Mouse (Mus musculus) ovary, postnatal 14 days (tissue): ENCODE results near the gene Gm7544.
A peak's percentile ranks its signal among the peaks of the same experiment; 100 is the strongest.
"Not testable (repeated sequence)": the region's sequence is repeated elsewhere in the genome, so short reads cannot be mapped to it uniquely, and the experiment has no call there.

Experiments used
- DNase-seq: peaks from one replicate; pipeline ENCODE4 v3.0.0; 2022; ENCODE audit warnings: low spot score

The Gm7544 gene

DNA sequence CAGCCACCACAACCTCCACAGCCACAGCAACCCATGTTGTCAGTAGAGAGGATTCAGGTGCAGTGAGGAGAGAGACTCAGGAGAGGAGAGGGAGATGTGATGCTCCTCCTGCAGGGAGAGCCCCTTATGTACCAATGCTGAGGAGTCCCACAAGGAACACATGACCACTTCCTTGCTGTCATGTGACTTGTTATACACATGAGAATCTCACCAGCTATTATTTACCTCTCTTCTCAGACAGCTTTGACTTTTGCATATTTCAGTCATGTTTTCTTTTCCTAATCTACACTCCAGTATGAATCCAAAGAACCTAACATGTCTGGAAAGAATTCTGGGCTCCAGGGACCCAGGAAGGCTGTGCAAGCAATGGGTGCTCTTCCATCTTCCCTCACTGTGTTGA, at the start of gene Gm7544:
TSS of gene Gm7544 (minus strand) at position 101 of the 400 bp plus-strand sequence.
- not testable (repeated sequence) for DNase-seq

DNA sequence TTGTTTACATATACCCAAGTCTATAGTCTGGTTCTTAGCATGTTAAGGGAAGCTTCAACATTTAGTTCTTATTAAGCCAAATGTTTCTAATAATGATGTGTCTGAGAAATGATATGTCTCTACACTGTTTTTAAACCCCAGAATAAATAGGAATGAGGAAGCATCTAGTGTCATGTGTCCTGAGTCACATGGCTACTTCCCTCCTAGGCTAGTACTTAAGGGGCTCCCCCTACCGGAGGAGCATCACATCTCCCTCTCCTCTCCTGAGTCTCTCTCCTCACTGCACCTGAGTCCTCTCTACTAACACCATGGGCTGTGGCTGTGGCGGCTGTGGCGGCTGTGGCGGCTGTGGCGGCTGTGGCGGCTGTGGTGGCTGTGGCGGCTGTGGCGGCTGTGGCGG, 44.5 kb upstream of the Gm7544 start, which contains the start of gene Gm47959:
TSS of gene Gm47959 (plus strand) at position 243 of the 400 bp plus-strand sequence.
- DNase-seq: not testable (repeated sequence)

DNA sequence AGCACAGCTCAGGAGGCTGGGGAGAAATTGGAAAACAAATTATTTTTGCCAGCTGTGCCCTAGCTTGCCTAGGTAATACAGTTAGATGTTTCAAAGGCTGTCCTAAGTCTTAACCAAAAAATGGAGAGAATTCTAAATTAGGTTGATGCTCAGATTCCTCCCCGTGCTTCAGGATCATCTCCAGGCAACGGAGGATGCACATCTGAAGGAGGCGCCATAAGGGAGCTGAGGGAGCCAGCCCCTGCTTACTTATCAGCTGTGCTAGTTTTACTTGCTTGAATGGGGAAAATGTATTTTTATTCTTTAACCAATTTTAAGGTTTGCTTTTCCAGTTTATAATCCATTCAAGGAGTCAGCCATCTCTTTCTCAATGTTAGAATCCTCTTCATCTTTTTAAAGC, 38.1 kb upstream of the Gm7544 start:
- DNase-seq: no peak

DNA sequence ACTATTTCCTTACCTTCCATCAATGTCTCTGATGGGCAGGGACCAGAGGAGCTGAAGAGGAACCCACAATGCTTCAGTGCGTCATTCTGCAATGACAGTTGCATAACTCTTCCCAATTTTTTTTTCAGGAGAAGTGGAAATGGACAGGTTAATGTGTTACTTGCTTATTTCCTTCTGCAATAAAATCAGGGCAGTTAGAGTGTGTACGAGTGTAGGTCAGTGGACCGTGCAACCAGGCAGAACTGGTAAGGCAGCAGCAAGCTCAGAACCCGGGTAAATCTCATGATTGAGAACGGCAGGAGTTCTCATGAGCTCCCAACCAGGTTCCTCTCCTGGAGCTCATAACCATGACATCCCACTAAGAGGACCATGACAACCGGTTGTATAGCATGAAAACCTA, 36.3 kb upstream of the Gm7544 start:
- DNase-seq: no peak

DNA sequence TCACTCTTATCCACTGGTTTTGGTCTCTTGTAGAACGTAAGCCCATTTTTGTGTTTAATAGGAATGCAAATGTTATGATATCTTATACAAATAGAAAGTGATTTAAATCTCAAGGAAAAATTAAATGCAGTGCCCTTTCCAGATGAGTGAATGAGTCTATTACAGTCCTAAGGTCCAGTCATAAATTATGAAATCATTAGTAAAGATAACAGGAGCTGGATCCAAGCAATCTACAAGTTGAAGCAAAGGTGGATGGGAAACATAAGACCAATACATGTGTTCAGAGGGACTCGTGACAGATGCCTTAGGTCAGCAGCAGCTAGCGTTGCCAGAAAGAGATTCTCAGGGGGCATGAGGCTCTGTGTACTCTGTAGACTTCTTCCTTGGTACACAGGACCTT, 35.8 kb upstream of the Gm7544 start:
- DNase-seq: no peak

DNA sequence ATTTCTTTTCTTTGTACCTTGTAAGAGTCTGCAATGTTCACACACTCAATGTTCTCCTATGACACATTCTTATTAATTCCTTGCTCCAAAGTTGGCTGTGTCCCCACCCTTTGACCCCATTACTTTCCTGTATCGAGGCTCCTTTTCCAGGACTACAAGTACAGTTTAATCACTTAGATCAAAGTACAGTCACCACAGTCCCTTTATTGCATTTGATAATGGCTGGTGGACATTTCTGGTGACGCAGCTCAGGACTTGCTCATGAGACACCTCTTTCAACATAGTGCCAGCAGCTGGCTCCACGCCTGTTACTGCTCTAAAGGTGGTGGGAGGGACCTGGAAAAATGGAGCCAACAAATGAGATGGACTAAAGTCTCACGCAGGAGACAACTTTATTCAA, 35.2 kb upstream of the Gm7544 start:
- DNase-seq: no peak

DNA sequence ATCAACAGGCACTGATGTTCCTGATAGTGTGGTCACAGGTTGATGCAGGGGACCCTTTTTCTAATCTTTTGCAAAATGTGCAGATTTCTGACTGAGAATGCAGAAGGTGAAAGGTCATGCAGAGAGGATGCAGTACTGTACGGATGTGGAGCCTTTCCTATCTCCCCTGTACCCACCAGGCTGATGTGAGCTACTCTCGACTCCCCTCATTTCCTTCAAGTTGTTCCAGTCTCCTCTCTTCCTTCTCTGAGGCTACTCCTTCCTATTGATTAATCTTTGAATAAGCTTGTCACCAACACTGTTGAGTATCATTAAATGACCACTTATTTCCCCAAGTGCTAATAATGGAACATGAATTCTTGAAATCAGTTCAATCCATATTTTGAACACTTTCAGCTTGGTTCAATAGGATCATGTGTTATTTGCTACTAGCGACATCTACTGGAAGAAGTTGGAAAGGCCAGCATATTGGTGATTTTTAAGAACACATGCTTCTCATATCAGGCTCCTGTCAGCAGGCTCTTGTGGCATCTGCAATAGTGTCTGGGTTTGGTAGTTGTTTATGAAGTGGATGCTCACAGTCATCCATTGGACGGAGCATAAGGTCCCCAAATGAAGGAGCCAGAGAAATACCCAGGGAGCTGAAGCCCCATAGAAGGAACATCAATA, 31.9 kb upstream of the Gm7544 start:
- DNase-seq: peak; percentile 29

DNA sequence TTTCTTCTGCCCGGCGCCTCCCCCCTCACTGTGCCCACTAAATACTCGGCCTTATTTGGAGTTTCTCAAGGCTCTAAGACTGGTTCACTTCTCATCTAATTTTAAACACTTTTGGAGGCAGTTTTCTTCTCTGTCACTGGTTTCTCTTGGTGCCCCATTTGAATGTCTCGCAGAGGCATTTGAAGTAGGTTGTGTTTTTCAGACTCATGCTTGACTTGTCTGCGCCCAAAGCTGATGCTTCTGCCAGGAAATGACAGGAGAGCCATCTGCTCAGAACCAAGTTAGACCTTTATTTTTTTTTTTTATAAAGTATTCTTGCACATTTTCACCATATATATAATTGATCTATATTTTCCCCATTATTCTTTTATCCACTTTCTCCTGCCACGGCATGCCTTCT, 30.9 kb upstream of the Gm7544 start:
- DNase-seq: no peak

DNA sequence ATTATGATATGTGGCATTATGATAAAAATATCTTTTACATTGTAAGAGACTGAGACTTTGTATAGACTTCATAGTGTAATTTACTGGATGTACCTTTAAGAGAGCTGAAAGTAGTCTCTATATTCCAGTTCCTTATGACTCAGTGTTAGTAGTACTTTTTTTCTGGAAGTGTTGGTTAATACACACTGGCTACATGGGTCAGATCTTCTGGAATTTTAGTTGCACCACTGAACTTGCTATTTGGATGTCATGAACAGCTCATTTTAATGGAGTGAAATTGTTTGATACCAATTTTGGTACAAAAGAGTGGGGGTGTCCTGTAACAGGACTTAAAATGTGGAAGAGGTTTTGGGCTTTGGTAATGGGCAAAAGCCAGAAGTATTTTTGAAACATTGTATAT, 22.0 kb upstream of the Gm7544 start:
- no peak for DNase-seq

DNA sequence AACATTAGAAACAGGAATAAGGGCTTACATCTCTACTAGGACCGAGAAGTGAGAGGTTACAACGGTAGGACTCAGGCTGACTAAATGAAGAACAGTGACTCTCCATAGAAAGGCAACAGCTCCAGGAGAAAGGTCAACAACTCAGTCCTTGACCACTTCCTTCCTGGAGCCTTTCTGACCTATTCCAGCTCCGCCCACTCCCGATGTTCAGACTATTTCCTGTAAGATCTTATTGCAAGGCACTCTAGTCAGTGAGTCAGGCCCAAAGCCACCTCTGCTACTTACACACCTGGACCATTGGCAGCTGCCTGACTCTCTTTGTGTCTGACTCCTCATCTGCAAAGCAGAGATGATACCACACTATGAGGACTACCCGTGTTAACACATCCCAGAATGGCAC, 19.9 kb upstream of the Gm7544 start:
- no peak for DNase-seq

DNA sequence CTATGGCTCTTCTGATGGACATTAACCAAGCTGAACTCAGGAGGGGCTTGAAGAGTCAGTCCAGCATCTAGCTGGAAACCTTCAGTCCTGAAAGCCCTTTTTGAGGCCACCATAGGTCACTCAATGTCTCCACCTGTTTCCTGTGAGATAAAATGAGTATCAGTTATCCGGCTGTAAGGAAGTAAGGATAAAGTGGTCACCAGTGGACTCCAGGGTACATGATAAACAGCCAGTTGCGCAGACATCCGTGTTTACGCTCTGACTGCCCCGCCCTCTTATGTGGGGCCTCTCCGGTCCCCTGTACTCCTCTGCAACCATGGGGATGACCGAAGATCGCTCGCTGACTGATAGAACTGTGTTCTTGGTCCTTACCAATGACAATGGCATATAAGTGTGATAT, 18.5 kb upstream of the Gm7544 start:
- DNase-seq: no peak

DNA sequence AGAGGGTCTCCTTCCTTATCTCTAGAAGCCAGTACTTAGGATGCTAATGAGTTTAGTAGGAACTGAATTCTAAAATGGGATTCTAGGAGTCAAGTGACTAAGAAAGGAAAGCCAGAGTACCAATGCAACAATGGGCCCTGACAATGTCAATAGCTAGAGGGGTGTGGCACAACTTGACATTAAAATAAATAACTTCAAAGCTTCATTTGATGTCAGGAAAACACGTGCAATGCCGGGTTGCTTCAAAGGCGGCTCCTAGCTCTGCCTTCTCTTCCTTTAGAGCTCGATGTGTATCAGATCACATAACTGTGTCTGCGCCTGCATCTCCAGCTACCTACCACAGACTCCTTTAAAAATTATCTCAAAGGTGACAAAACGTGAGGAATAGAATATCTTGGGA, 18.1 kb upstream of the Gm7544 start:
- DNase-seq: no peak

DNA sequence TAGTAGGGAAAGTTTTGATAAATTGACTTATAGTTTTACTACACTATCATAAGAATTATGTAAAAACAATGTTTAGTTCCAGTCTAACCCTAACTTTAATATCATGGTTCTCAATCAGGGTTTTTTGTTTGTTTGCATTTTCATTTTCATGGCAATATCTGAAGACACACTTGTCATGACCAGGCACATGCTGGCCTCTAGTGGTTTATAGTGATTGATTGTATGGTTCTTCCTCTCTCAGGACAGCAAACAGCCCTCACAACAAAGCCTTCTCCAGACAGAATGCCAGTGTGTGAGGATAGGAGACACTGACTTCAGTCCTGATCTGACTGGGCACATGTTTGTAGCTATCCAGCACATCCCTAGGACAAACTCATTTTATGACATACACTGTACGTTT, 17.4 kb upstream of the Gm7544 start:
- DNase-seq: no peak

DNA sequence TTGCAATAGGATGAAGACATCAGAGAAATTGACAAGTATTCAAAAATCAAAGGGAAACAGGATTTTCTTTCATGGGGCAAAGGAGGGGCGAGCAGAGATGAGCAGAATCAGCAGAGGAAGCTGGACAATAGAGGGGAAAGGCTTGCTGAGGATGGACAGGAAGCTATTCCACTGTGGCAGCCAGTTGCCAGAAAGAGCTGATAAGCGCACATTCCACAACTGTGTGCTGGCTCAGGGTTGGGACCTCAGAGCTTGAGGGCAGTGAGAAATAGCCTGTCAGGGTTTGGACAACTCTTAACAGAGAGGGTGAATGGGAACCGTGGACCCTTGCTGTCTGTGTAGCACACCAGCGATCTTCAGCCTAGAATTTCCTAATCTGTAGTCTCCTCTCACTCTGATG, 16.2 kb upstream of the Gm7544 start:
- no peak for DNase-seq

DNA sequence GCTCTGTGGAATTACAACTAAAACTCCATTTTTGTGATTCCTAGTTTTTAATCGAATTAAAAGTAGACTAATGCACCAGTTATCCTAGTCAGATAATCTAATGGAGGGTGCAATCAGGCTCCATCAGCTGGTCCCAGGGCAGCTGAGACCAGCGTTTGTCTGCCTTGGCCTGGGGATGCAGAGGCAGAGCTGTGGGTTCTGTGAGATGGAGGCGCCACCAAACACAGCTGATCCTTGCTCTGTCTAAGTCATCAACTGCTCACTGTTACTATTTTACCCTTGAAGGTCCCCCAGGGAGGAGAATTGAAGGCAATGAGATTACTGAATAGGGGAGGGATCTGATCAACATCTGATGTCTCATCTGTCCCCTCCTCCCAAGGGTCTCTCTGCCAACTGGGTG, 10.6 kb upstream of the Gm7544 start:
- DNase-seq: no peak

DNA sequence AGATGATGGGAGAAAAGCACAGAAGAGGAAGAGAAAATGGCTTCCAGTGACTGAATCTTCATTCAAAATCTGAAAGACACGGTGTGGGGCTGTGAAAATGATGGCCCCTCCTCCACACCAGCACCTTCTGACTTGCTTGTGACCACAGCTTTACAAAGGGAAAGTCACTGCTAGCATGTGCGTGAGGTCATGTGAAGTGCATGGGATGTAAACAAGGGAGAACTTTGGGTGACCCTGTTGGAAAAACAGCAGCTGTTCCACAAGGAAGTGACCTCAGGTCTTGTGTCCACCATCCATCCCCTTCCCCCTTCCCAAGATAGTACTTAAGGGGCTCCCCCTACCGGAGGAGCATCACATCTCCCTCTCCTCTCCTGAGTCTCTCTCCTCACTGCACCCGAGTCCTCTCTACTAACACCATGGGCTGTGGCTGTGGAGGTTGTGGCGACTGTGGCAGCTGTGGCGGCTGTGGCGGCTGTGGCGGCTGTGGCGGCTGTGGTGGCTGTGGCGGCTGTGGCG, 4.1 kb upstream of the Gm7544 start, which contains the start of gene Gm47955:
TSS of gene Gm47955 (plus strand) at position 417 of the 516 bp plus-strand sequence.
- no peak for DNase-seq

DNA sequence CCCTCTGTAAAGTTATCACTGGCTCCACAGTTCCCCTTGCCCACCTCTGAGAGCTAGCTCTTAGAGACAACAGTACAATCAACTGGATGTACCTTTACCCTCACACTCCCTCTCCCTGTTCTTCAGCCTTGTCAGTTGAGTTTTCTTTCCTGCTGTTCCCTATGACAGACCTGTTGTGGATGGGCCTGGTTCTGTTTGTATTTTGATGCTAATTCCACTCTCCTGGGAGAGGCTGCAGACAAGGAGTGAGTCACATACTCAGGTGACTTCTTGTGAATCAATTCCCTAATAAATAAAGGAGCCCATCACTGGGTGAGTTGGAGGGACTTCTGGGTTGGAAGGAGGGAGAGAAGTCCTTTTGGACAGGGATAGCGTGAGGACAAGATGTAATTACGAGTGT, 7.2 kb downstream of the Gm7544 start:
- no peak for DNase-seq

DNA sequence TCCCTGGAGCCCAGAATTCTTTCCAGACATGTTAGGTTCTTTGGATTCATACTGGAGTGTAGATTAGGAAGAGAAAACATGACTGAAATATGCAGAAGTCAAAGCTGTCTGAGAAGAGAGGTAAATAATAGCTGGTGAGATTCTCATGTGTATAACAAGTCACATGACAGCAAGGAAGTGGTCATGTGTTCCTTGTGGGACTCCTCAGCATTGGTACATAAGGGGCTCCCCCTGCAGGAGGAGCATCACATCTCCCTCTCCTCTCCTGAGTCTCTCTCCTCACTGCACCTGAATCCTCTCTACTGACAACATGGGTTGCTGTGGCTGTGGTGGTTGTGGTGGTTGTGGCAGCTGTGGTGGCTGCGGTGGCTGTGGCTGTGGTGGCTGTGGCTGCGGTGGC, 9.8 kb downstream of the Gm7544 start:
- DNase-seq: not testable (repeated sequence)

DNA sequence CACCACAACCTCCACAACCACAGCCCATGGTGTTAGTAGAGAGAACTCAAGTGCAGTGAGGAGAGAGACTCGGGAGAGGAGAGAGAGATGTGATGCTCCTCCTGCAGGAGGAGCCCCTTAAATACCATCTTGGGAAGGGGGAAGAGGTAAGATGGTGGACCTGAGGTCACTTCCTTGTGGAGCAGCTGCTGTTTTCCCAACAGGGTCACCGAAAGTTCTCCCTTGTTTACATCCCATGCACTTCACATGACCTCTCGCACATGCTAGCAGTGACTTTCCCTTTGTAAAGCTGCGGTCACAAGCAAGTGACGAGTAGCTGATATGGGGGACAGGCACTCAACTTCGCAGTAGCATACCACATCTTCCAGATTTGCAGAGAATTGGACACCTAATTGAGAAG, 12.5 kb downstream of the Gm7544 start, which contains the start of gene A030003K21Rik:
TSS of gene A030003K21Rik (minus strand) at position 94 of the 400 bp plus-strand sequence.
- not testable (repeated sequence) for DNase-seq

DNA sequence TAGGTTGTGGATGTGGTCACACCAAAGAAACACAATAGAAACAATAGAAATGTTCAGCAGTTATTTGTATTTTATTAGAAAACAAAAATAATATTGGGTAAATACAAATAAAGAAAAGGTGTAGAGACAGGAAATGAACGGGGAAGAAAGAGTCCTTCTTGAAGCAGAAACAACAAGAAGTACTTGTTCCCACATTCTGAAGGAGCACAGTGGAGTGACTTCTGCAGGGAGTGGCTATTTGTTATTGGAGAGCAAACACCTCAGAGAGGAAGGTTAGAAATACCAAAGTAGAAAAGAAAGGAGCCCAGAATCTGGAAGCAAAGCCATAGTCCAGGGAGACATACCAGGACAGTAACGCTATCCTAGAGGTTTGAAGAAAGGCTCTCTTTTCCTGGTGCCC, 13.3 kb downstream of the Gm7544 start:
- not testable (repeated sequence) for DNase-seq

DNA sequence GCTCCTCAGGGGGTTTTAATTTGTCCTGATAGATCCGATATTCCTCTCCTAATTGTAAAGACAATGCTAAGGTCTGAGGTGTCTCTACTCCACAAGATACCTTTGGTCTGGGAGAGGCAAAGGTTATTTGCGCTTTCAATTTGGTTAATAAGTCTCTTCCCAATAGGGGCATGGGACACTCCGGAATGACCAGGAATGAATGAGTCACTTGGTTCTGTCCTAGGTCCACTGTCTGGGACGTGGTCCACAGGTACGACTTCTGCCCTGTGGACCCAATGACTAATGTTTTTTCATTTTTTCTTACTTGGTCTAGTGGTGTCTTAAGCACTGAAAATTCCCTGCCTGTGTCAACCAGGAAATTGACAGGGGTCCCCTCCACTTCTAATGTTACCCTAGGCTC, 17.1 kb downstream of the Gm7544 start:
- DNase-seq: no peak

DNA sequence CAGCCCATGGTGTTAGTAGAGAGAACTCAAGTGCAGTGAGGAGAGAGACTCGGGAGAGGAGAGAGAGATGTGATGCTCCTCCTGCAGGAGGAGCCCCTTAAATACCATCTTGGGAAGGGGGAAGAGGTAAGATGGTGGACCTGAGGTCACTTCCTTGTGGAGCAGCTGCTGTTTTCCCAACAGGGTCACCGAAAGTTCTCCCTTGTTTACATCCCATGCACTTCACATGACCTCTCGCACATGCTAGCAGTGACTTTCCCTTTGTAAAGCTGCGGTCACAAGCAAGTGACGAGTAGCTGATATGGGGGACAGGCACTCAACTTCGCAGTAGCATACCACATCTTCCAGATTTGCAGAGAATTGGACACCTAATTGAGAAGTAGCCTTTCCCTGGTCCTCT, 24.5 kb downstream of the Gm7544 start, which contains the start of gene Gm6217:
TSS of gene Gm6217 (minus strand) at position 74 of the 400 bp plus-strand sequence.
- DNase-seq: not testable (repeated sequence)

DNA sequence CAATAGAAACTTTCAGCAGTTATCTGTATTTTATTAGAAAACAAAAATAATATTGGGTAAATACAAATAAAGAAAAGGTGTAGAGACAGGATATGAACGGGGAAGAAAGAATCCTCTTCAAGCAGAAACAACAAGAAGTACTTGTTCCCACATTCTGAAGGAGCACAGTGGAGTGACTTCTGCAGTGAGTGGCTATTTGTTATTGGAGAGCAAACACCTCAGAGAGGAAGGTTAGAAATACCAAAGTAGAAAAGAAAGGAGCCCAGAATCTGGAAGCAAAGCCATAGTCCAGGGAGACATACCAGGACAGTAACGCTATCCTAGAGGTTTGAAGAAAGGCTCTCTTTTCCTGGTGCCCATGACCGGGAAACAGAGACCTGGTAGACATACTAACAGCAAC, 25.3 kb downstream of the Gm7544 start:
- DNase-seq: not testable (repeated sequence)

DNA sequence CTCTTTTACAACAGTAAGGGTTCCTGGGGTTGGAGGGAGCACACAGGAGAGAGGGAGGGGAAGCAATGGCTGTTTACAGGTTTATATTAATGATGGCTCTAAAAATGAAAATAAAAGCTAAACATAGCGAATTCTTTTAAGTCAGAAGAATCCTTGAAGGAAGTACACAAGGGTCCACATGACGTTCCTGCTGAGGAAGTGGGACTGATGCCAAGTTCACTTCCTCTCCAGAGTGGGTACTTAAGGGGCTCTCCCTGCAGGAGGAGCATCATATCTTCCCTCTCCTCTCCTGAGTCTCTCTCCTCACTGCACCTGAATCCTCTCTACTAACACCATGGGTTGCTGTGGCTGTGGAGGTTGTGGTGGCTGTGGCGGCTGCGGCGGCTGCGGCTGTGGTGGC, 31.2 kb downstream of the Gm7544 start, which contains the start of gene A030014E15Rik:
TSS of gene A030014E15Rik (plus strand) at position 268 of the 400 bp plus-strand sequence.
- DNase-seq: no peak
